Mouse (Mus musculus) thymus, adult 2 months (tissue): ENCODE data around the gene Cdca7.

ENCODE experiments used
- CTCF ChIP-seq: fragments of 200-500 bp; IDR thresholded peaks from 2 replicates; pipeline ENCODE4 v1.5.1; 2012; ENCODE audit warnings: mild to moderate bottlenecking, control low read depth, low read length, moderate library complexity, borderline replicate concordance; ENCODE audit not compliant: control insufficient read depth, poor library complexity, insufficient read depth; ENCODE audit errors: extremely low read depth
- POLR2A ChIP-seq: fragments of 200-500 bp; IDR thresholded peaks from 2 replicates; pipeline ENCODE4 v1.6.1; 2012; ENCODE audit warnings: mild to moderate bottlenecking, low read length, control low read depth, moderate library complexity; ENCODE audit not compliant: control insufficient read depth, poor library complexity, insufficient read depth; ENCODE audit errors: extremely low read depth

GRCm38 (mm10) chr2:72516720-72517089, 40.7 kb downstream of the Cdca7 start:
- no peak for TF ChIP-seq CTCF
- no peak for TF ChIP-seq POLR2A
